Mouse (Mus musculus): ENCODE measurements at regions not wholly inside any gene's neighbourhood (a gene's known extent, or its start where the extent isn't known, plus 50 kb on each side); places are given as distances from the start of the nearest gene placed in this dataset.

DNA sequence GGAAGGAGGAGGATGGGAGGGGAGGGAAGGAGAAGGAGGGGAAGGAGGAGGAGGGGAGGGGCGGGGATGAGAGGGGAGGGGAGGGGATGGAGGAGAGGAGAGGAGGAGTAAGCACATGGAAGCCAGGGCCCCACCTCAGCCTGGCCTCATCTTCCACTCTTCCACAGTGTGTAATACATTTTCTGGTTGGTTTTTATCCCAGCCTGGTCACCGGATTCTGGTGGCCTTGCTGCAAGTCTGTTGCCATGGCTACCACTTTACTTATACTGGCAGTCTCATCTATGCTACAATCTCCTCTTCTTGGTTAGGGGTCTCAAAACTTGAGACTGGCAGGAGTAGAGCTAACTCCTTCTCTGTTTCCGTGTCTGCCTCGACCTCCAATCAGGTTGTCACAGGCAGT is 147.8 kb upstream of the Slc7a14 start:
- no peak for TF ChIP-seq POLR2A (IDR thresholded peaks at IDR 0.05; ENCODE audit: insufficient read depth, low read depth, low read length)
- no peak for TF ChIP-seq CTCF (IDR thresholded peaks at IDR 0.05; ENCODE audit: insufficient read depth, low read depth, low read length)
